Mouse (Mus musculus): ENCODE results near the gene Trmu. TPM values are rescaled to one million over a fixed set of nuclear protein-coding genes. Genes with fewer than 3 reads are reported as not detected.

The Trmu gene
- total RNA-seq, 1 experiment from 2014 or later, result 56.7 TPM

- ATAC-seq (ENCODE audit: extremely low read depth, insufficient number of reproducible peaks, low FRiP score, poor library complexity, severe bottlenecking), result no peak
Observed at GRCm38 (mm10) chr15:85892498-85893118, 13.5 kb downstream of the Trmu start.

GRCm38 (mm10) chr15:85893871-85894270, 14.8 kb downstream of the Trmu start:
- no peak for ATAC-seq (ENCODE audit: extremely low read depth, insufficient number of reproducible peaks, low FRiP score, poor library complexity, severe bottlenecking)

- ATAC-seq (ENCODE audit: extremely low read depth, insufficient number of reproducible peaks, low FRiP score, poor library complexity, severe bottlenecking), result peak; percentile 55; the same call in 1 of the 2 replicates
Observed at GRCm38 (mm10) chr15:85896284-85896683, 17.2 kb downstream of the Trmu start.

GRCm38 (mm10) chr15:85897113-85897512, 18.0 kb downstream of the Trmu start:
- ATAC-seq (ENCODE audit: extremely low read depth, insufficient number of reproducible peaks, low FRiP score, poor library complexity, severe bottlenecking), result no peak

GRCm38 (mm10) chr15:85899396-85899795, 20.3 kb downstream of the Trmu start:
- no peak for ATAC-seq (ENCODE audit: extremely low read depth, insufficient number of reproducible peaks, low FRiP score, poor library complexity, severe bottlenecking)

GRCm38 (mm10) chr15:85900318-85900717, 21.2 kb downstream of the Trmu start:
- ATAC-seq (ENCODE audit: extremely low read depth, insufficient number of reproducible peaks, low FRiP score, poor library complexity, severe bottlenecking), result no peak

GRCm38 (mm10) chr15:85900801-85901200, 21.7 kb downstream of the Trmu start:
- ATAC-seq (ENCODE audit: extremely low read depth, insufficient number of reproducible peaks, low FRiP score, poor library complexity, severe bottlenecking), result no peak

- ATAC-seq (ENCODE audit: extremely low read depth, insufficient number of reproducible peaks, low FRiP score, poor library complexity, severe bottlenecking), result no peak
Observed at GRCm38 (mm10) chr15:85902505-85902904, 23.4 kb downstream of the Trmu start.

GRCm38 (mm10) chr15:85903826-85904225, 24.7 kb downstream of the Trmu start:
- no peak for ATAC-seq (ENCODE audit: extremely low read depth, insufficient number of reproducible peaks, low FRiP score, poor library complexity, severe bottlenecking)

GRCm38 (mm10) chr15:85908660-85909491, 29.8 kb downstream of the Trmu start:
- ATAC-seq (ENCODE audit: extremely low read depth, insufficient number of reproducible peaks, low FRiP score, poor library complexity, severe bottlenecking), result no peak

GRCm38 (mm10) chr15:85909492-85909829, 30.3 kb downstream of the Trmu start:
- no peak for ATAC-seq (ENCODE audit: extremely low read depth, insufficient number of reproducible peaks, low FRiP score, poor library complexity, severe bottlenecking)

GRCm38 (mm10) chr15:85909931-85910330, 30.8 kb downstream of the Trmu start:
- no peak for ATAC-seq (ENCODE audit: extremely low read depth, insufficient number of reproducible peaks, low FRiP score, poor library complexity, severe bottlenecking)

- ATAC-seq (ENCODE audit: extremely low read depth, insufficient number of reproducible peaks, low FRiP score, poor library complexity, severe bottlenecking), result no peak
Observed at GRCm38 (mm10) chr15:85913605-85914004, 34.5 kb downstream of the Trmu start.

- ATAC-seq (ENCODE audit: extremely low read depth, insufficient number of reproducible peaks, low FRiP score, poor library complexity, severe bottlenecking), result no peak
Observed at GRCm38 (mm10) chr15:85919191-85919891, 40.2 kb downstream of the Trmu start.

- ATAC-seq (ENCODE audit: extremely low read depth, insufficient number of reproducible peaks, low FRiP score, poor library complexity, severe bottlenecking), result no peak
Observed at GRCm38 (mm10) chr15:85919892-85920248, 40.8 kb downstream of the Trmu start.

- ATAC-seq (ENCODE audit: extremely low read depth, insufficient number of reproducible peaks, low FRiP score, poor library complexity, severe bottlenecking), result no peak
Observed at GRCm38 (mm10) chr15:85921855-85922254, 42.7 kb downstream of the Trmu start.

- no peak for ATAC-seq (ENCODE audit: extremely low read depth, insufficient number of reproducible peaks, low FRiP score, poor library complexity, severe bottlenecking)
Observed at GRCm38 (mm10) chr15:85928161-85928560, 49.0 kb downstream of the Trmu start.

- no peak for ATAC-seq (ENCODE audit: extremely low read depth, insufficient number of reproducible peaks, low FRiP score, poor library complexity, severe bottlenecking)
Observed at GRCm38 (mm10) chr15:85935627-85936049, 56.5 kb downstream of the Trmu start.

Measured in neutrophil, adult 5-6 weeks (primary cell).